Mouse (Mus musculus): Measurements from ENCODE around the gene Cdca4.

Cdca4 gene

GRCm38 (mm10) chr12:112829244-112829864, at the start of gene Cdca4:
Gene Cdca4, minus strand, starts transcription at chr12:112829423.
- DNase-seq, result peak; percentile 99

- peak; percentile 61 for DNase-seq
These were observed 48.4 kb upstream of the Cdca4 start for GRCm38 (mm10) chr12:112877607-112878020.

GRCm38 (mm10) chr12:112877073-112877576, 47.9 kb upstream of the Cdca4 start:
- no peak for DNase-seq

GRCm38 (mm10) chr12:112876332-112877072, 47.3 kb upstream of the Cdca4 start:
- DNase-seq, result peak; percentile 63

GRCm38 (mm10) chr12:112875225-112876013, 46.2 kb upstream of the Cdca4 start:
- peak; percentile 92 for DNase-seq

- no peak for DNase-seq
These were observed 45.0 kb upstream of the Cdca4 start for GRCm38 (mm10) chr12:112874199-112874598.

GRCm38 (mm10) chr12:112873452-112874190, 44.4 kb upstream of the Cdca4 start:
- DNase-seq, result peak; percentile 84

- DNase-seq, result no peak
These were observed 43.8 kb upstream of the Cdca4 start for GRCm38 (mm10) chr12:112872991-112873390.

GRCm38 (mm10) chr12:112871272-112871671, 42.0 kb upstream of the Cdca4 start:
- DNase-seq, result no peak

- peak; percentile 72 for DNase-seq
These were observed 41.6 kb upstream of the Cdca4 start for GRCm38 (mm10) chr12:112870775-112871174.

- peak; percentile 72 for DNase-seq
These were observed 40.6 kb upstream of the Cdca4 start for GRCm38 (mm10) chr12:112869783-112870204.

GRCm38 (mm10) chr12:112868178-112869087, 39.2 kb upstream of the Cdca4 start, which contains the start of gene Gpr132:
Gene Gpr132, minus strand, starts transcription at chr12:112868228.
- DNase-seq, result peak; percentile 73

- no peak for DNase-seq
These were observed 38.0 kb upstream of the Cdca4 start for GRCm38 (mm10) chr12:112867106-112867674.

- no peak for DNase-seq
These were observed 37.4 kb upstream of the Cdca4 start for GRCm38 (mm10) chr12:112866467-112867080.

- DNase-seq, result no peak
These were observed 35.6 kb upstream of the Cdca4 start for GRCm38 (mm10) chr12:112864804-112865203.

GRCm38 (mm10) chr12:112861911-112862321, 32.7 kb upstream of the Cdca4 start:
- no peak for DNase-seq

GRCm38 (mm10) chr12:112860765-112861164, 31.5 kb upstream of the Cdca4 start:
- peak; percentile 85 for DNase-seq

GRCm38 (mm10) chr12:112859930-112860329, 30.7 kb upstream of the Cdca4 start:
- peak; percentile 93 for DNase-seq

GRCm38 (mm10) chr12:112858581-112859336, 29.5 kb upstream of the Cdca4 start:
- DNase-seq, result peak; percentile 52

All from thymus, postnatal 14 days (tissue).